Mouse (Mus musculus) left cerebral cortex, adult 8-10 months (tissue): ENCODE results near the gene Map3k7. TPM values are rescaled to one million over a fixed set of nuclear protein-coding genes. Genes with fewer than 3 reads are reported as not detected.
A peak's percentile ranks its signal among the peaks of the same experiment; 100 is the strongest.

Source experiments
- DNase-seq, 2 experiments: peaks; one replicate each; pipeline ENCODE4 v3.0.0; 2022; ENCODE audit warnings: low spot score in 2 of 2
- total RNA-seq, 4 experiments: library from RNA; stranded (reverse); gene quantifications; 2 replicates each; pipeline ENCODE4 v1.2.4; 2022

The Map3k7 gene
- total RNA-seq, 4 experiments from 2014 or later: 33.3 to 42.1 (median 36.7) TPM

DNA sequence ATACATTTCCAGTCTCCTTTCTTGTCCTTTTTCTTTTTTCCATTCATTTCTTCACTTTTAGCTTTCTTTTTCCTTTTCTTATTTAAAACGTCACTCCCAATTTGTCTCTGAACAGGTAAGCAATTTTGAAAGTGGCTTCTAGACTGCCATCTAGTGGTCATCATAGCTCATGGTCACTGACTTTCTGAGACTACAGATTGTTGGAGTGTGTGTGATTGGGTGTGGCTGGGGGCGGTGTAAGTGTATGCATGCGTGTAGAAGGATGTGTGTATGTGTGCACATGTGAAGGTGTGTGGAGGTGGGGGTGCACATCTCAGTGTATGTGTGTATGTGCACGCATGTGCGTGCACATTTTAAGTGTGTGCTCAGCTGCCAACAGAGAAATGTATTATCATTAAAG lies 93.2 kb downstream of the Map3k7 start:
- no peak for DNase-seq

DNA sequence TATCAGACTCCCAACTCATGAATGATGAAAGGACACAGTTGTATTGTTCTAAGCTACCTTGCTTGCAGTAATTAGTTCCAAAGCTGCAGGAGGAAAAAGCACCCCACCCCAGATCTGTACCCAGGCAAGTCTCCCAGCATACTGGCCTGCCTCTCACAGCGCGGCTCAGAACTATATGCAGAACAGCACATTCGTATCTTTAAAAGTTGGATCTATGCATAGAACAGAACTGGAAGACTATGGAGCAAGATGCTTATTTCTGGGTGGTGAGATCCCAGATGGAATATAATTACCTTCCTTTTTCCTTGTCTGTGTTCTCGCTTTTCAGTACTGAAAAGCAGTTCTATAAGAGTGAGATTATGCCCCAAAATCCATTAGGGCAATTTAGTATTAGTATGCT lies 96.8 kb downstream of the Map3k7 start:
- DNase-seq: no peak

DNA sequence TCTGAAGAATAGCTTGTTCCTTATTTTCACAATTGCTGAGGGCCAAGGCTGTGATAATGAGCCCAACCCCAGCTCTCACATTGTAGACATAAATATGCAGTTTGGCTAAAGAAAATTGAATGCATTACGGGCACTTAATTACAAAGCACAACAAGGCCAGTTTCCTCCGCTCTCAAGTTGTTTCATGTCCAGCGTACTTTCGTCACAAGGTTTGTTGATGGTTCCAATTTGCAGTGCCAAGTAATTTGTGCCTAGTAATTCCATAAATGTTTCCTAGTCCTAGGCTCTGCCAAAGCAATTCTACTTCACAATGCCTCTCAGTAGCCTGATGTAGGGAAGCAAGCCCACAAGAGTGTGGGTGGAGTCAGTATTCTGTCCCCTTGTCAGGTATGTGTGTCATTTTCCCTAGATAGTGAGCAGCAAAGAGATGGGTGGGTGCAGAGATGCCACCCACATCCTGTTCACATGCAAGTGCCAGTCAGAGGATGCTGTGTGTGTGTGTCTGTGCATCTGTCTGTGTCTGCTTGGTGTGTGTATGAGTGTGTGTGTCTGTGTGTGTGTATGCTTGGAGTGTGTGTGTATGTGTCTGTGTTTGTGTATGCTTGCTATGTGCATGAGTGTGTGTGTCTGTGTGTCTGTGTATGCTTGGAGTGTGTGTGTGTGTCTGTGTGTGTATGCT lies 98.6 kb downstream of the Map3k7 start:
- peak in 1 of 2 experiments; percentile 25 for DNase-seq

DNA sequence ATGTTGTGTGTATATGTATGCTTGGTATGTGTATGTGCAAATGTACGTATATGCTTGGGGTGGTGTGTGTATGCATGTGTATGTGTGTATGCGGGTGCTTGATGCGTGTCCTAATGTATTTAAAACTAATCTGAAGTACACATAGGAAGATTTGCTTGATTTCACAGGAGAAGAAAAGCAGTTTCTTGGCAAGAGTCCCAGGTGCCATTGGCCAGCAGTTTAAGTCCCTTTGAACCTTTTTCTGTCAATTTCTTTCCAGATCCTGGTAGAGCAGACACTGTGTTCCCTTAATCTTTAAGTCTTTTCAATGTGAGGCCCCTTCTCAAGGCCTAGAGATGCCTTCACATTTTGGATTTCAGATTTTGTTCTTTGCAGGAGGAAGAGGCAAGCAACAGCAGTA lies 99.4 kb downstream of the Map3k7 start:
- no peak for DNase-seq
